In the genomic region with DNA sequence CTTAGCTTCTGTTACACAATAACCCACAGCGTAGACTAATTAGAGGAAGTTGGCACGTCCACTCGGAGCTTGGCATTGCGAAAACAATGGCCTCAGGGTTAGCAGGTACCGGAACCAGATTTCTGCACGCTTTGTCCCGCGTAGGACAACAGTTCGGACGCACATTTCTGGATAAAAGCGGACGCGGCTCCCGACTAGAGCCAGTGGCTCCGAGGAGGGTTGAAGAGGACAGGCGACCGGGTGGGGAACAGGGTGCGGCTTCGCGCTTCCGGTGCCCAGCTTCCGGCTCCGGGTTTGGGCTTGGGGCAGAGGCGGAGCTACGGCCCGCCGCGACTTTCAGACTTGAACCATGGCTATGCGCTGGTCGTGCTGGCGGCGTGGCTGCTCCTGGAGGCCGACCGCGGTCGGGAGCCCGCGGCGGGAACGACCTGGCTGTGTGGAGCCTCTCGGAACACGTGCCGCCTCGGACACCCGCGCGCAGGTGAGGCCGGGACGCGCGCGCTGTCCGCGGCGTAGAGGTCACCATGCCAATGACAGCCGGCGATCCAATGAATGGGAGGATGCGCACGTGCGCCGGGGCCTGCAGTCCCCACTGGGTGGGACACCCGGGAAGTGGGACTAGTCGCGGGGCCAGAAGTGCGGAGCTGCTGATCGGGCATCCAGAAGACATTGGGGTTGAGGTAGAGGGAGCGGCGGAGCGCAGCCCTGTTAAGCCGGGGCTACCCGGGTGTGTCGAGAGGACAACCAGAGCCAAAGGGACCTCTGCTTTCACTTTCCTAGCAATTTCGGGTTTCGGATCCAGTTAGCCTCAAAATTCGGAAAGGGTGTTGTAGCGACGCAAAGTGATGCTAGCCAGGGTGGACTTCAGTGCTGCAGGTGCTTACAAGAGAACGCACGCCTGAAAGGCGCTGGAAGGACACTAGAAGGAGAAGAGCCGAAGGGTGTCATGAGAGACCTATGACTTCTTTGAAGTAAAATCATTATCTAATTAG, we compare ENCODE assay signal across 2 mouse cellular contexts.
TF ChIP-seq lines count a peak whose summit lies in the region.

A gene (plus strand): TSS at position 241 of the 992 bp plus-strand sequence.

TF ChIP-seq in C2C12, 6 proteins besides CTCF, POLR2A, EP300 and RAD21 (continued from another document):
- TF ChIP-seq FOSL1 (IDR thresholded peaks at IDR 0.05; ENCODE audit: insufficient read depth, low read length, poor library complexity, severe bottlenecking): no peak

TF ChIP-seq in myocyte, 11 proteins besides CTCF, POLR2A, EP300 and RAD21 (continued from another document):
- no peak for TF ChIP-seq MAX (IDR thresholded peaks at IDR 0.05; ENCODE audit: low read depth)
TF ChIP-seq in myocyte: peak in this region for 4.
